Mouse (Mus musculus) myocyte (in vitro differentiated cells): ENCODE measurements around the gene Mrpl53. TPM values are rescaled to one million over a fixed set of nuclear protein-coding genes. Genes with fewer than 3 reads are reported as not detected.
A peak's percentile ranks its signal among the peaks of the same experiment; 100 is the strongest.

ENCODE experiments used
- H3K27me3 ChIP-seq: one replicate; pipeline ENCODE4 v1.6.1; 2011; ENCODE audit not compliant: control insufficient read depth, insufficient read depth, insufficient read length
- H3K36me3 ChIP-seq: one replicate; pipeline ENCODE4 v1.6.1; 2011; ENCODE audit not compliant: control insufficient read depth, insufficient read depth
- H3K4me2 ChIP-seq: one replicate; pipeline ENCODE4 v1.6.1; 2011; ENCODE audit warnings: low read depth, control low read depth
- H3K4me3 ChIP-seq: one replicate; pipeline ENCODE4 v1.5.1; 2011; ENCODE audit warnings: mild to moderate bottlenecking, control low read depth, moderate library complexity
- H3K79me2 ChIP-seq: one replicate; pipeline ENCODE4 v1.6.1; 2011; ENCODE audit not compliant: control insufficient read depth, insufficient read depth
- H3ac ChIP-seq: one replicate; pipeline ENCODE4 v1.6.1; 2011; ENCODE audit not compliant: control insufficient read depth, insufficient read length
- CEBPB ChIP-seq: IDR thresholded peaks from 2 replicates; pipeline ENCODE4 v1.6.1; 2011; ENCODE audit warnings: mild to moderate bottlenecking, moderate library complexity; ENCODE audit not compliant: poor library complexity, insufficient read depth, severe bottlenecking
- E2F4 ChIP-seq: IDR thresholded peaks from one replicate; pipeline ENCODE4 v1.6.1; 2011; ENCODE audit warnings: mild to moderate bottlenecking, control low read depth, moderate library complexity; ENCODE audit not compliant: insufficient read depth
- MAX ChIP-seq: IDR thresholded peaks from one replicate; pipeline ENCODE4 v1.6.1; 2011; ENCODE audit warnings: low read depth, mild to moderate bottlenecking, control low read depth
- MYOD1 ChIP-seq, 3 experiments: IDR thresholded peaks; one replicate each; pipeline ENCODE4 v1.6.1; 2011; ENCODE audit warnings: control low read depth in 2 of 3, low read depth in 2 of 3, mild to moderate bottlenecking in 2 of 3, moderate library complexity in 1 of 3; ENCODE audit not compliant: insufficient read length in 2 of 3, control insufficient read depth in 1 of 3
- MYOG ChIP-seq, 3 experiments: IDR thresholded peaks; one replicate each; pipeline ENCODE4 v1.6.1; 2011; ENCODE audit warnings: control low read depth in 2 of 3, low read depth in 2 of 3, mild to moderate bottlenecking in 2 of 3; ENCODE audit not compliant: insufficient read length in 2 of 3, control insufficient read depth in 1 of 3, insufficient read depth in 1 of 3
- POLR2A ChIP-seq: IDR thresholded peaks from one replicate; pipeline ENCODE4 v1.6.1; 2011; ENCODE audit warnings: low read depth, mild to moderate bottlenecking, control low read depth, moderate library complexity; ENCODE audit not compliant: insufficient read length
- POLR2AphosphoS2 ChIP-seq: IDR thresholded peaks from one replicate; pipeline ENCODE4 v1.6.1; 2011; ENCODE audit warnings: low read depth, control low read depth; ENCODE audit not compliant: insufficient read length
- REST ChIP-seq: IDR thresholded peaks from one replicate; pipeline ENCODE4 v1.6.1; 2011; ENCODE audit warnings: mild to moderate bottlenecking, control low read depth, moderate library complexity; ENCODE audit not compliant: insufficient read depth, insufficient read length
- SRF ChIP-seq: IDR thresholded peaks from one replicate; pipeline ENCODE4 v1.6.1; 2011; ENCODE audit warnings: low read depth; ENCODE audit not compliant: control insufficient read depth, insufficient read length
- TCF12 ChIP-seq: IDR thresholded peaks from one replicate; pipeline ENCODE4 v1.6.1; 2011; ENCODE audit warnings: mild to moderate bottlenecking, control low read depth; ENCODE audit not compliant: poor library complexity, insufficient read depth, severe bottlenecking
- TCF3 ChIP-seq: IDR thresholded peaks from one replicate; pipeline ENCODE4 v1.6.1; 2011; ENCODE audit warnings: low read depth, control low read depth; ENCODE audit not compliant: insufficient read length
- USF1 ChIP-seq: IDR thresholded peaks from one replicate; pipeline ENCODE4 v1.6.1; 2011; ENCODE audit warnings: low read depth, mild to moderate bottlenecking, control low read depth, moderate library complexity
- polyA plus RNA-seq: library from polyadenylated mRNA; unstranded; fragments of >200 nt; fragmentation: generic; extraction: Trizol; gene quantifications from one replicate; pipeline ENCODE4 v1.2.1, GENCODE M21; 2012; ENCODE audit warnings: missing spikeins

Mrpl53 gene
- polyA plus RNA-seq, 1 experiment, result 177 TPM

GRCm38 (mm10) chr6:83142211-83142731 is 33.4 kb downstream of the Mrpl53 start:
- Histone ChIP-seq H3K4me3 (peak overlapping the region; percentile 17), H3K27me3 (no peaks in the 10 kb centered on the region), H3ac (no peak overlapping the region), H3K79me2 (peaks cover 52% of the 10 kb centered on the region), H3K4me2 (peak overlapping the region; percentile 72), H3K36me3 (peaks cover 3% of the 10 kb centered on the region)
- TF ChIP-seq TCF3 (no peak), CEBPB (no peak), USF1 (peak; percentile 49), POLR2A (peak; percentile 26), MYOD1 (IDR thresholded peaks at IDR 0.05; ENCODE audit: control insufficient read depth in 1 of 3, insufficient read length in 2 of 3, low read depth in 2 of 3) (peak in 1 of 3 experiments; percentile 6), SRF (no peak), POLR2AphosphoS2 (peak; percentile 75), E2F4 (no peak), MYOG (IDR thresholded peaks at IDR 0.05; ENCODE audit: control insufficient read depth in 1 of 3, insufficient read depth in 1 of 3, insufficient read length in 2 of 3, low read depth in 2 of 3) (no peak), MAX (no peak), TCF12 (no peak), REST (no peak)

DNA sequence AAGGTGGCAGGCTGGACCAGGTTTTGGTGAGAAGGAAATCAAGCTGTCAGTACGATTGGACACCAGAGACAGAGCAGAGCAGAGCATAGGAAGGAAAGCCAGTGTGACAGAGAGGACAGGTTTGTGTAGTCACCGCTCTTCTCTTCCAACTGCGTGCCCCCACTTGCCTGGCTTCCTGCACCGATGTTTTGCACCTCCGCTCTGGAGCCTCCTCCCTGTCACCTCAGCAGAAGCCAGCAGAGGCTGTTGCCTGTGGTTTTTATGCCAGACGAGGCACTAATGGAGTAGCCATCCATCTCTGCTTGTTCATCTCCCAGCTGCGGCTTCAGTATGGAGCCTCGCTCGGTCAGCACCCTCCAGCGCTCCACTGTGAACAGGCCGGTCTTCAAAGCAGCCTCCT is 34.0 kb downstream of the Mrpl53 start:
- Histone ChIP-seq H3K4me2 (peak overlapping the region; percentile 72), H3K27me3 (no peaks in the 10 kb centered on the region), H3ac (no peak overlapping the region), H3K4me3 (peak overlapping the region; percentile 17), H3K79me2 (peaks cover 52% of the 10 kb centered on the region), H3K36me3 (peaks cover 3% of the 10 kb centered on the region)
- no peak for TF ChIP-seq MAX
- TF ChIP-seq TCF3, result no peak
- no peak for TF ChIP-seq TCF12
- TF ChIP-seq E2F4, result no peak
- TF ChIP-seq MYOG (IDR thresholded peaks at IDR 0.05; ENCODE audit: control insufficient read depth in 1 of 3, insufficient read depth in 1 of 3, insufficient read length in 2 of 3, low read depth in 2 of 3), result no peak

DNA sequence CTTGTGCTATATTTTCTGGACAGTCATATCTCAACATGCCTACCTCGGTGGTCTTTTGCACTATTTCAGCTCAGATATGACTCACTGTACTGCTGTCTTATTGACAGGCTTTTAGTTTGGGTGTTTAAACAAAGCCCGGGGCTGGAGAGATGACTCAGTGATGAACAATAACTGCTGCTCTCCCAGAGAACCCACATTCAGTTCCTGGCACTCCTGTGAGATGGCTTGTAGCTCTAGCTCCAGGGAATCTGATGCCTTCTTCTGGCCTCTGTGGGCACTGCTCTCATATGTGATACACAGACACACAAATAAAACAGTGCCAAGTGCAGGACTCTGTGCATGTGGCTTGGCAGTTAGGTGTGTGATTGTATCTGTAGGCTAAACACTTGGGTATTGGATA is 36.4 kb downstream of the Mrpl53 start:
- Histone ChIP-seq H3K4me2 (peak overlapping the region; percentile 31), H3K79me2 (peaks cover 31% of the 10 kb centered on the region), H3K36me3 (peaks cover 8% of the 10 kb centered on the region), H3ac (no peak overlapping the region), H3K4me3 (no peak overlapping the region), H3K27me3 (no peaks in the 10 kb centered on the region)
- no peak for TF ChIP-seq SRF
- TF ChIP-seq POLR2AphosphoS2, result no peak
- no peak for TF ChIP-seq CEBPB
- TF ChIP-seq TCF12, result no peak
- no peak for TF ChIP-seq MAX
- TF ChIP-seq POLR2A, result no peak
- no peak for TF ChIP-seq MYOG (IDR thresholded peaks at IDR 0.05; ENCODE audit: control insufficient read depth in 1 of 3, insufficient read depth in 1 of 3, insufficient read length in 2 of 3, low read depth in 2 of 3)
- no peak for TF ChIP-seq REST
- no peak for TF ChIP-seq USF1
- no peak for TF ChIP-seq TCF3
- TF ChIP-seq MYOD1 (IDR thresholded peaks at IDR 0.05; ENCODE audit: control insufficient read depth in 1 of 3, insufficient read length in 2 of 3, low read depth in 2 of 3), result no peak
- TF ChIP-seq E2F4, result no peak

GRCm38 (mm10) chr6:83145805-83146204 is 37.0 kb downstream of the Mrpl53 start:
- H3K27me3 ChIP-seq, result no peaks in the 10 kb centered on the region
- TF ChIP-seq REST (no peak), POLR2AphosphoS2 (no peak), E2F4 (no peak), POLR2A (no peak), SRF (no peak), TCF3 (no peak), USF1 (no peak), MYOG (IDR thresholded peaks at IDR 0.05; ENCODE audit: control insufficient read depth in 1 of 3, insufficient read depth in 1 of 3, insufficient read length in 2 of 3, low read depth in 2 of 3) (no peak), CEBPB (no peak), MAX (no peak), TCF12 (no peak), MYOD1 (IDR thresholded peaks at IDR 0.05; ENCODE audit: control insufficient read depth in 1 of 3, insufficient read length in 2 of 3, low read depth in 2 of 3) (no peak)
- no peak overlapping the region for H3K4me3 ChIP-seq
- no peak overlapping the region for H3ac ChIP-seq
- peaks cover 8% of the 10 kb centered on the region for H3K36me3 ChIP-seq
- peaks cover 25% of the 10 kb centered on the region for H3K79me2 ChIP-seq
- H3K4me2 ChIP-seq, result peak overlapping the region; percentile 18

GRCm38 (mm10) chr6:83147280-83147679 is 38.4 kb downstream of the Mrpl53 start:
- Histone ChIP-seq H3K27me3 (no peaks in the 10 kb centered on the region), H3ac (no peak overlapping the region), H3K36me3 (peaks cover 12% of the 10 kb centered on the region), H3K4me2 (no peak overlapping the region), H3K79me2 (peaks cover 17% of the 10 kb centered on the region), H3K4me3 (no peak overlapping the region)
- no peak for TF ChIP-seq POLR2AphosphoS2
- no peak for TF ChIP-seq MAX
- TF ChIP-seq USF1, result no peak
- TF ChIP-seq REST, result no peak
- TF ChIP-seq MYOG (IDR thresholded peaks at IDR 0.05; ENCODE audit: control insufficient read depth in 1 of 3, insufficient read depth in 1 of 3, insufficient read length in 2 of 3, low read depth in 2 of 3), result no peak
- TF ChIP-seq TCF12, result no peak
- TF ChIP-seq TCF3, result no peak
- TF ChIP-seq SRF, result no peak
- TF ChIP-seq CEBPB, result no peak
- TF ChIP-seq POLR2A, result no peak
- no peak for TF ChIP-seq MYOD1 (IDR thresholded peaks at IDR 0.05; ENCODE audit: control insufficient read depth in 1 of 3, insufficient read length in 2 of 3, low read depth in 2 of 3)
- TF ChIP-seq E2F4, result no peak
